Mouse (Mus musculus) inflammation-experienced regulatory T-cells, adult 6 months (primary cell): ENCODE measurements around the gene Krt15. TPM values are rescaled to one million over a fixed set of nuclear protein-coding genes. Genes with fewer than 3 reads are reported as not detected.

ENCODE experiments used
- ATAC-seq: one replicate; pipeline ENCODE4 v1.8.0; 2017
- polyA plus RNA-seq, 3 experiments: library from polyadenylated mRNA; unstranded; fragments of 100-300 nt; shearing (Covaris generic); gene quantifications; one replicate each; pipeline ENCODE4 v1.2.1; 2017

Krt15 gene
- polyA plus RNA-seq, 3 experiments from 2014 or later: not detected

DNA sequence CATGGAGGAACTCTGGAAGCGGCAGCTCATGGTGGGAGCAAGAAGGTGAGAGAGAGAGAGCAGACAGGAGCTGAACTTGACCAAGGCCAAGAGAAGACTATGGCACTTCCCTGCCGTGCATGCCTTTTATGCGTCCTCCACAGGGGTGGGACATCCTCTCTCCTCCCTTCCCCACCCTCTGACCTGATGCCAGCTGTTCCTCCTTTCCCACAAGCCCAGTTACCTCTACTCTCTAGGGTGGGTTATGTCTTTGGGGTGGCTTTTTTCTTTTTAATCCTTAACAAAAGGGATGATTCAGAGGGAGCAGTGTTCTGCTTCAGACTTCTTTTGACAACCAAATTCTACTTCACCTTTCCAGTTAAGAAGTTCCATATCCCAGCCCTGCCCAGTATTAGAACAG is 14.3 kb downstream of the Krt15 start, which contains the start of gene Krt13:
Gene Krt13 (minus strand): TSS at position 101 of the 400 bp plus-strand sequence.
- no peak for ATAC-seq

DNA sequence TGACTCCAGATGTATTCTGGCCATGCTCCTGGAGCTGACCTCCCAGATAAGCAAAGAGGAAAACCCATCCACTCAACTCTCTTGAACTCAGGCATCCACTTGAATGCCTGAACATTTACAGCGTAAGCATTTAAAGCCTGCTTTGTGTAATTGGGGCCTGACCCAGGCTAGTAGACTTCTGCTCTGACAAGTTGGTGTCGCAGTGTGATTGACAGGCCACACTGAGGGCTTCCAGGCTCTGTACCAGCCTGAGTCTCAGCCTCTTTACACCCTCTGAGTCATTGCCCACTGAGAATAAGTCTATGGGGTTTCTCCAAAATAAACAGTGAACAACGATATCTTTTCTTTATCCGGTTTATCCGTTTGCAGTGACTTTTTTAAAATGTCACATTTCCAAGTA is 15.4 kb downstream of the Krt15 start:
- no peak for ATAC-seq

DNA sequence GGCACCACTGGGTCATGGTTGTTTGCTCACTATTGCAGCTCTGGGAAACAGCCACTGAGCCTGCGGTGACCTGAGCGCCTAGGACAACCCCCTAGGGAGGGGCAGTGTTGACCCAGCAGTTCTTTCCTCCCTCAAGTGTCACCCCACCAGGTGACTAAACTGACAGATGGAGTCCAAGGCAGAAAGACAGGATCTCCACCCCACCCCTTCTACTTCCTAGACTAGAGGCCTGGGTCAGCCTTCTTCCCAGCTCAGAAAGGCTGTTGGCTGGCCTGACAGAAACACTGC is 22.0 kb downstream of the Krt15 start:
- ATAC-seq: no peak

DNA sequence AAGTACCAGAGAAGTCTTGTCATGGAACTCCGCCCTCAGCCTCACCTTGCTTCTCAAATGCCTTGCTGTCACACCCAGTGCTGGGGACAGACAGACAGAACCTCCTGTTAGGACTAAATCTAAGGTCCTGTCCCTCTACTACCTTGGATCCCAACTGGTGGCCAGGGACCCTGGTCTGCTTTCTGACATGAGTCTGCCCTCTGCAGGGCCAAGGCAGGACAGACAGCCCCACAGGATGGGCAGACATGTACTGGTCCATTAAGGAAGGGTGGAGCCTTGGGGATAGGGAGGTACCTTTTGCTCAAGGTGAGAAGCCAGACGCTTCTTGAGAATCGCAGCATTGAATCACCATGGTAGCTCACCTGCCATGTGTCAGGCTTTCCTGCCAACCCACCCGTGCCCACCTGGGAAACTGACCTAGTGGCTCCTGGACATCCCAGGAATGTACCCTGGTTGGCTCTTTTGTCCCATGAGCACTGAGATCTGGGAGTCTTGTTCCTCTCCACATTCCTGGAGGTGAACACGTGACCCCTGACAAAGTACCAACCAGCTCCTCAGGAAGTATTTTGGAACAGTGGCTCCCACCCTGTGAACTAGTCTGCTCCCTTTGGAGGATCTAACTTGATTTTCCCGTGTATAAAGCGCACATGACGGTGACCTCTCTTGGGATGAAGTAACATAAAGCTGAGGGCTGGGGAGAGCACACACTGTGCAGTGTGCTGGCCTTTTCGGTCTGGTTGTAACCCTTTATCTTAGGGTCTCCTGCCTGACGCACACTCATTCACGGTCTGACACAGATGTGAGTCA is 22.6 kb downstream of the Krt15 start:
- ATAC-seq: no peak

DNA sequence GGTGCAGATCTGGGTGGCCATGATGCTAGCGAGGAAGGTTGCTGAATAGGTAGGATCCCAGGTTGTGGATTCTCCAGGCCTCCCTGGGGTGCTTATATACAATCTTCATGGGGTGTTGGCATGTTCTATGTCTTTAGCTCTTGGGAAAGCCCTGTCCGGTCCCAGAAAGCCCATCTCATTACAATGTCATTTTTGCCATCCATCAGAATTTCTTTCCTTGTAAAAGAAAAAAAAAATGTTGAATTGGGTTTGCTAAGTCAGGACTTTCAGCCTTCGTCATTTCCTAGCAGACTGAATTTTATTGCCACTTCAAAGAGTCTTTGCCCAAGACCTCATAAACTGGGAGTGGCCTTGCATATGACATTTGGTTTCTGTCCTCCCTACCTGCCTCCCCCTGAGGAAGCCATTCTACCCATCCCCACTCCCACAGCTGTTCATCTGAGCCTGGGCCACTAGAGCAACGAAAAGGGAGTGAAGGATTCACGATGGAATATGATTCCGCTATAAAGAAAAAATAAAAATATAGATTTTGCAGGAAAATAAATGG is 30.1 kb downstream of the Krt15 start, which contains the start of gene Krt36:
Gene Krt36 (minus strand): TSS at position 51 of the 547 bp plus-strand sequence.
- no peak for ATAC-seq

DNA sequence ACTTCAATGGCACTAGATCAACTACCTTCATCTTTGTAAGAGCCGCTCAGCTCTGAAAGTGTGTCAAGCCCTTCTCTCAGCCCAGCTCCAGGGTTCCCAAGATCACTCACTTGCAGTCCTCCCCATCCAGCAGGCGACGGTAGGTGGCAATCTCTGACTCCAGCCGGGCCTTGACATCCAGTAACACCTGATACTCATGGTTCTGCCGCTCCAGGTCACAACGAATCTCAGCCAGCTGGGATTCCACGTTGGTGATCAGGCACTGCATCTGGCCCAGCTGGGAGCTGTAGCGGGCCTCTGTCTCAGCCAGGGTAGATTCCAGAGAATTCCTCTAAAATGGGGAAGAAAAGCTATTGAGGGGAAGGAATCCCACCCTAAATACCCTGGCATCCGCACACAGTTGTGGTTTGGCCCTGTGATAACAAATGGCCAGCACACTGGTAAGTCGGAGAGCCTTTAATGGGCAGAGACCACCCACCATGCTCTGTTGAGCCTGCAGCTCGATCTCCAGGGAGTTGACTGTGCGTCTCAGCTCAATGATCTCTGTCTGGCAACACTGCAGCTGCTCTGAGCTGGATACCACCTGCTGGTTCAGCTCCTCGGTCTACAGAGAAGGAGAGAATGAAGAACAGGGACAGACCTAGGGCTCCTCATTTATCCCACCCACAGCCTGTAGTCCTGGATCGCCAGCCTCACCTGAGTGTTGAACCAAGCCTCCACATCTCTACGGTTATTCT is 32.9 kb downstream of the Krt15 start:
- no peak for ATAC-seq

DNA sequence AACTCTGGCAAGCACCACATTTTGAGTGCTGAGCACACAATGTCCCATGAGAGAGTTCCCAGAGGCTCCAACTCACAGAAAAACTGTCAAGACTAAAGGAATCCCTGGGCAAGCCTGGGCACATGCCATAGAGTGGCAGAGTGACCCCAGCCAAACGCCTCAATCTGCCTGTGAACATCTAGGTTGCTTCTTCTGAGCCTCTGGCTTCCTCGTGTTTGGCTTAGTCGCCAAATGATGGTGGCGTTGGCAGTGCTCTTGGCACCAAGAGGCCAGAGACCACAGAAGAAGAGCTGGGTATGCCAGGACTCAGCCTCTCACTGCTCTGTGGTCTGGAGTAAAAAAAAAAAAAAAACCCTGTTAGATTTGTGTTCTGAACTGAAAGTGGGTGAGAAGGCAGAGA is 35.3 kb downstream of the Krt15 start:
- ATAC-seq: no peak

DNA sequence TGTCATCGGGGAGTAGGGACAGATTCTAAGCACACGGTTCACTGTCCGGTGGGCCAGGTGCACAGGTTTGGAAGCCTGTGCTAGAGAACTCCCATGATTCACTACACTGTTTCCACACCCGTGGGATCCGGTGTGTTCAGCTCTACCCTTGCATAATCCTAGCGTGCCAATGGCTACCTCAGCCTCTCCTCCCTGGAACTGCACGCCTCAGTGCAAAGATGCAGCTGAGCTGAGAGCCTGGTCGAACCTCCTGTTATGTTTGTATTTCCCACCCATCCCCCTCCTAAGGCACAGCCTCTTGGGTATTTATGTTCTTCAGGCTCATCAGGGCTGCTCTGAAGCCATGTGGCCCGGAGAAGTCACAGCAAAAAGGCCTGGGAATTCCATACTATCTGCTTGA is 37.9 kb downstream of the Krt15 start:
- ATAC-seq: no peak

DNA sequence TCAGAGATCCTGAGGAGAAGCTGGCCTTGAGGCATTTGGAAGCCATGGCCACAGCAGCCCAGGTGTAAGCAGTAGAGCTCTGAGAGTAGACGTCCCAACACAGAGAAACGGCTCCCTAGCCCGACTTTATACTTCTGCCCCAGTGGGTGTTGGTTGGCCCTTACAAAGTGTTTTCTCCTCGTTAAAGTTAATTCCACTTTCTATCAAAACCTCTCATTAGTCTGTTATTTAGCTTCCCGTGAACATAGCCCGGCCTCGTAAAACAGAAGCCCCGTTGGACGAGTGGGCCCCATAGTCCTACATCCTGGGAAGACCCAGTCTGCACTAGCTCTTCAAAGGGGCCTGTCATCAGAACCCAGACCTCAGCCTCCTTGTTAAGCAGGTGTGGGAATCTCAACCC is 39.6 kb downstream of the Krt15 start, which contains the start of gene Krt35:
Gene Krt35 (minus strand): TSS at position 101 of the 400 bp plus-strand sequence.
- ATAC-seq: no peak

DNA sequence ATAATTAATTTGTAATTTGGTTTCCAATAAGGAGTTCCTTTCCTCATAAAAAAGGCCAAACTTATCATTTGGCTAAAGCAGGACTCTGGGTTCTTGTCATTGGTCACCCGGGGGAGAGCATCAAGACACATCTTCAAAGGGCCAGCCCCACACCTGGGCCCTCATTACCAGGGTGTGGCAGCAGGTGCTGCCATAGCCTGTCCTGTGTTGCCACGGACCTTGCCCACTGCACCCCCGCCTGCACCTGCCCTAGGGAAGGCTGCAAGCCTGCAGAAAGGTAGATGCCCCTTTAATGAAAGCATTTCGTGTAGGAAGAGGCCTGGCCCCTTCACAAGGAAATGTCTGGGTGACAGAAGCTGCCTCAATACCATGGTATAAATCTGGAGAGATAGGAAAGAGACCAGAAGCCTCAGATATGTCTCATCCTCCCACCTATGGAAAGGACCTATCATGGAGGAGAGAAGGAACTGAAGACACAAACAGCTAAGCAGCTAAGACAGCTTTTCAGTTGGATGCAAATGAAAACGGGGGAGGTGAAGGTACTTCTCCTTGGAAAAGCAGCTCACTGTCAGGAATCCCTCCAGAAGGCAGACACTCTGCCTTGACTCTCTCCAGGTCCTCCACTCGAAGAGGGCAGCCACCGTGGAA is 47.2 kb downstream of the Krt15 start:
- no peak for ATAC-seq

DNA sequence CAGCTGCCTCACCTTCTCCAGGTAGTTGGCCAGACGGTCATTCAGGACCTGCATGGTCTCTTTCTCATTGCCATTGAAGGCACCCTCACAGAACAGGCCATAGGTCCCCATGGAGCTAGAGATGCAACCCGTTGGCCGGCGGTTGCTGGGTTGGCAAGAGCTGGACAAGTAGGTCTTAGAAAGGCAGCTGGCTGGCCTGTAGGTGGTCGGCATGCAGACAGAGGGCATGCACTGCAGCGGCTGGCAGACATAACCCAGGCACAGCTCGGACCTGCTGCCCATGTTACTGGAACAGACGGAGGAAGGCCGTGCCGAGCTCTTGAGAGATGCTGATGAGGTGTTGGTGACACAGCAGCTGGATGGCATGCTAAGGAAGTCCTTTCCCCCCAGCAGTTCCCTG is 47.9 kb downstream of the Krt15 start, which contains the start of gene Krt32:
Gene Krt32 (minus strand): TSS at position 366 of the 400 bp plus-strand sequence.
- ATAC-seq: no peak

Other genes with a start within 250 kb of the Krt15 start
- not detected for gene Krtap31-1, start 228.0 kb downstream of the Krt15 start, polyA plus RNA-seq
- gene Gm11565, start 221.2 kb downstream of the Krt15 start, polyA plus RNA-seq: not detected
- gene Krtap31-2, start 199.6 kb downstream of the Krt15 start, polyA plus RNA-seq: not detected
- not detected for gene Krtap9-5, start 187.5 kb downstream of the Krt15 start, polyA plus RNA-seq
- gene Krtap29-1, start 156.9 kb downstream of the Krt15 start, polyA plus RNA-seq: not detected
- gene Krtap16-1, start 149.3 kb downstream of the Krt15 start, polyA plus RNA-seq: not detected
- gene Krtap17-1, start 141.9 kb downstream of the Krt15 start, polyA plus RNA-seq: not detected
- gene Krt33a, start 119.7 kb downstream of the Krt15 start, polyA plus RNA-seq: not detected
- not detected for gene Krt33b, start 106.1 kb downstream of the Krt15 start, polyA plus RNA-seq
- not detected for gene Krt34, start 94.4 kb downstream of the Krt15 start, polyA plus RNA-seq
- gene Krt31, start 85.4 kb downstream of the Krt15 start, polyA plus RNA-seq: not detected
- not detected for gene Krt32, start 47.7 kb downstream of the Krt15 start, polyA plus RNA-seq
- not detected for gene Krt35, start 39.7 kb downstream of the Krt15 start, polyA plus RNA-seq
- gene Krt36, start 30.3 kb downstream of the Krt15 start, polyA plus RNA-seq: not detected
- not detected for gene Krt13, start 14.4 kb downstream of the Krt15 start, polyA plus RNA-seq
- not detected for gene Krt19, start 12.7 kb upstream of the Krt15 start, polyA plus RNA-seq
- not detected for gene Krt9, start 57.3 kb upstream of the Krt15 start, polyA plus RNA-seq
- gene Krt14, start 71.6 kb upstream of the Krt15 start, polyA plus RNA-seq: not detected
- not detected for gene Krt16, start 113.0 kb upstream of the Krt15 start, polyA plus RNA-seq
- 1 to 10 TPM; 1.8 to 4.5 (median 2.1) TPM for gene Krt17, start 125.1 kb upstream of the Krt15 start, polyA plus RNA-seq
- not detected for gene Krt42, start 133.9 kb upstream of the Krt15 start, polyA plus RNA-seq
- 1,000 to 10,000 TPM; 1,938 to 3,125 (median 2,500) TPM for gene Eif1, start 184.0 kb upstream of the Krt15 start, polyA plus RNA-seq
- gene Gast, start 198.5 kb upstream of the Krt15 start, polyA plus RNA-seq: not detected
- 1 to 10 TPM in 1 of 3 experiments, under 1 TPM in 2; 0.55 to 1.1 (median 0.70) TPM for gene Hap1, start 220.2 kb upstream of the Krt15 start, polyA plus RNA-seq